Mouse (Mus musculus) olfactory bulb, adult 2 months (tissue): ENCODE measurements around the gene Tbc1d10b.

Experiments used
- CTCF ChIP-seq: fragments of 200-500 bp; IDR thresholded peaks from 2 replicates; pipeline ENCODE4 v1.5.1; 2012; ENCODE audit warnings: low read depth, mild to moderate bottlenecking, low read length, moderate library complexity; ENCODE audit not compliant: insufficient read depth
- POLR2A ChIP-seq: fragments of 200-500 bp; IDR thresholded peaks from 2 replicates; pipeline ENCODE4 v1.6.1; 2012; ENCODE audit warnings: mild to moderate bottlenecking, low read depth, low read length, moderate library complexity; ENCODE audit not compliant: insufficient read depth

DNA sequence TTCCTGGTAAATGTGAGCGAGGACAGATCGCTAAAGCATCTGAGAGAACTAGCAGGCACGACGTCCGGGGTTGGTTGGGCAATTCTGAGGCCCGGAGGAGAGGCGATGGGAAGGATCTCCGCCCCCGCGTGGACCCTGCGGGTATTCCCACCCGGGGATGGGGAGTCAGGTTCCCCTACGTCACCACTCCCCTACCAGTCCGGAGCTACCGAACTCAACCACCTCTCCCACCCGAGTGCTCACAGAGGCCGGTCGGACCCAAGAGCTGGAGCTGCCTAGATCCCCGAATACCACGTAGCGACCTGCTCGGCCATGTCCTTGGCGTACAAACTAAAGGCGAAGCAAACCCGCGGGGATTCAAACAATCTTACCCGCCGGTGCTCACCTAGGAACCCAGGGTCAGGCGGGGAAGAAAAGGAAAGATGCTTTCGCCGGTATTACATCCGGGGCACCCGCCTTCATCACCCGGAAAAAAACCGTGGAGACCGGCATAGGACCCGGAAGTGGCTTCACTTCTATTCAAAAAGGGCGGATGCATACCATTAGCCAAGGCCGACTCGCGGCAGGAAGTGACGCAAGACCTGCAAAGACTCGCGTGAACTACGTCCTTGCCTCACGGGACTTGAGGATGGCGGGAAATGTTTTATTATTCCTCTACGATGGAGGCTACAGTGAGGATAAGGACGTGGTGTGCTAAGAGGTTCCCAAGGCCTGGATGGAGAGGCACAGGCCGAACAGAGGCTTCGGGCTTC, 12.5 kb downstream of the Tbc1d10b start, which contains the start of gene Cd2bp2:
- no peak for TF ChIP-seq CTCF
- TF ChIP-seq POLR2A, result 0 out of 2 replicates have a peak, but pooled peaks have one; percentile 21
